Mouse (Mus musculus) liver, embryonic 11.5 days (tissue): ENCODE measurements around the gene Lrrc26. TPM values are rescaled to one million over a fixed set of nuclear protein-coding genes. Genes with fewer than 3 reads are reported as not detected.

Source experiments
- ATAC-seq: fragments of 200-750 bp; cut with Nextera tagmentation; replicated peaks from 2 replicates; pipeline ENCODE4 v1.8.0; 2017; ENCODE audit warnings: moderate number of reproducible peaks, mild to moderate bottlenecking, moderate TSS enrichment, moderate library complexity; ENCODE audit not compliant: low FRiP score
- DNase-seq: peaks from one replicate; pipeline ENCODE4 v3.0.0-alpha.2; 2017; ENCODE audit warnings: low spot score
- H3K27ac ChIP-seq: fragments of 300-500 bp; sonication (generic); 2 replicates; pipeline ENCODE4 v1.5.1; 2014; ENCODE audit warnings: mild to moderate bottlenecking, low read depth, low read length, control low read depth
- H3K27me3 ChIP-seq: fragments of 300-500 bp; sonication (generic); replicated peaks from 2 replicates; pipeline ENCODE4 v1.6.1; 2014; ENCODE audit warnings: low read length, mixed read lengths; ENCODE audit not compliant: control insufficient read depth, insufficient read depth
- H3K36me3 ChIP-seq: fragments of 300-500 bp; sonication (generic); 2 replicates; pipeline ENCODE4 v1.6.1; 2014; ENCODE audit warnings: mild to moderate bottlenecking, low read length, moderate library complexity, mixed read lengths; ENCODE audit not compliant: control insufficient read depth, insufficient read depth
- H3K4me1 ChIP-seq: fragments of 300-500 bp; sonication (generic); replicated peaks from 2 replicates; pipeline ENCODE4 v1.6.1; 2014; ENCODE audit warnings: low read length, mixed read lengths; ENCODE audit not compliant: control insufficient read depth, insufficient read depth
- H3K4me2 ChIP-seq: fragments of 300-500 bp; sonication (generic); 2 replicates; pipeline ENCODE4 v1.6.1; 2014; ENCODE audit warnings: mild to moderate bottlenecking, control low read depth, moderate library complexity
- H3K4me3 ChIP-seq: fragments of 300-500 bp; sonication (generic); 2 replicates; pipeline ENCODE4 v1.5.1; 2014; ENCODE audit warnings: low read depth, low read length, control low read depth
- H3K9ac ChIP-seq: fragments of 300-500 bp; sonication (generic); 2 replicates; pipeline ENCODE4 v1.6.1; 2014; ENCODE audit warnings: low read depth, low read length, control low read depth
- H3K9me3 ChIP-seq: fragments of 300-500 bp; sonication (generic); 2 replicates; pipeline ENCODE4 v1.6.1; 2016; ENCODE audit warnings: low read length, inconsistent platforms, mixed read lengths; ENCODE audit not compliant: control insufficient read depth
- WGBS: fragments of 180-500 bp; shearing (Covaris S2); extraction: QIAGEN DNeasy Blood & Tissue Kit; methylation state at CpG from one replicate; pipeline ENCODE4 v1.1.7; 2014; 5-methylcytosine and 5-hydroxymethylcytosine counted together
- polyA plus RNA-seq: library from polyadenylated mRNA; unstranded; fragments of >200 nt; fragmentation: Nextera tagmentation; extraction: Ambion mirVana; gene quantifications from 2 replicates; pipeline ENCODE4 v1.2.1, GENCODE M21; 2014

Gene Lrrc26
- not detected in 2 replicates for polyA plus RNA-seq

DNA sequence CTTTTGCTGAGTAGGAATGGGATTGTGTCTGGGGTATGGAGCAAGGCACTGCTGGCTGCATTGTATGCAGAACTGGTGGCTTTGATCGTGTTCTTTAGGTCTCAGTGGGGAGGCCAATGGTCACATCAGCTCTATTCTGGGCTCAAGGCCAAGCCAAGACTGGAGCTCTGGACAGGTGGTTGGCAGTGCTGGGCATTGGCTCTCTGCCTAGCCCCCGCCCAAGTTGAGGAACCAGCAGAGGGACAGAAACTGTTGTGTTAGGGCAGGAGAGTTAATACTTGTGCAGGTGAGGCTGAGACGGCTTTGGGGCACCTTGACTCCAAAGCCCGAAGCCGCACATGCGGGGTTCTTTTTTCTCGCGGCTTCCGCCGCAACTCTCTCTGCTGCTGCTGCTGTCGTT lies at the start of gene Lrrc26:
Gene Lrrc26, plus strand, starts transcription at position 265 of the 400 bp plus-strand sequence.
- Histone ChIP-seq H3K4me3 (peak within 1 kb of the TSS; percentile 20; the same call in 1 of the 2 replicates), H3K27me3 (peaks cover 69% of the 10 kb centered on the region), H3K4me2 (peak within 1 kb of the TSS; percentile 20; the same call in 1 of the 2 replicates), H3K9me3 (no peaks in the 10 kb centered on the region), H3K4me1 (peaks cover 28% of the 10 kb centered on the region), H3K9ac (no peak within 1 kb of the TSS), H3K27ac (no peak within 1 kb of the TSS), H3K36me3 (peaks cover 9% of the 10 kb centered on the region)
- DNase-seq = no peak
- 13% methylated on average over 11 of the region's 11 CpGs for WGBS
- ATAC-seq = no peak

DNA sequence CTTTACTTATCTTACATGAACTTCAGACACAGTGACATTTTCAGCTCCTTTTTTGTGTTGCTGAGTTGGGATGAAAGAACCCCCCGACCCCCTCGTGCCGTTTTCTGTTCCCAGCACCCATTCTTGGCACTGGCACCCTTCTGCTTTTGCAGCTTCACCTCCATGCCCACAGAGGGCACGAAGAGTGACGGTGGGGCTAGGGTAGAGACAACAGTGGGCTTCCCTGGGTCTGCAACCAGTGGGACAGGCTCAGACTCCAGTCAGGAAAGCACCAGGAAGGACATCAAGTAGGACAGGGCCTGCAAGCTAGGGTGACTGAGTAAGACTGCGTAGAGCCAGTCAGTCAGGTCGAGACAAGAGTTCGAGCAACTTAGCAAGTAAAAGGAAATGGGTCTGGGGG lies 49.4 kb upstream of the Lrrc26 start:
- peak overlapping the region; percentile 78 for H3K4me2 ChIP-seq
- H3K4me1 ChIP-seq = peaks cover 28% of the 10 kb centered on the region
- no peaks in the 10 kb centered on the region for H3K36me3 ChIP-seq
- H3K4me3 ChIP-seq = peak overlapping the region; percentile 49
- H3K27ac ChIP-seq = peak overlapping the region; percentile 57
- H3K27me3 ChIP-seq = peaks cover 23% of the 10 kb centered on the region
- H3K9me3 ChIP-seq = no peaks in the 10 kb centered on the region
- H3K9ac ChIP-seq = peak overlapping the region; percentile 51
- no peak for ATAC-seq
- 56% methylated on average over 8 of the region's 8 CpGs for WGBS
- DNase-seq = no peak

DNA sequence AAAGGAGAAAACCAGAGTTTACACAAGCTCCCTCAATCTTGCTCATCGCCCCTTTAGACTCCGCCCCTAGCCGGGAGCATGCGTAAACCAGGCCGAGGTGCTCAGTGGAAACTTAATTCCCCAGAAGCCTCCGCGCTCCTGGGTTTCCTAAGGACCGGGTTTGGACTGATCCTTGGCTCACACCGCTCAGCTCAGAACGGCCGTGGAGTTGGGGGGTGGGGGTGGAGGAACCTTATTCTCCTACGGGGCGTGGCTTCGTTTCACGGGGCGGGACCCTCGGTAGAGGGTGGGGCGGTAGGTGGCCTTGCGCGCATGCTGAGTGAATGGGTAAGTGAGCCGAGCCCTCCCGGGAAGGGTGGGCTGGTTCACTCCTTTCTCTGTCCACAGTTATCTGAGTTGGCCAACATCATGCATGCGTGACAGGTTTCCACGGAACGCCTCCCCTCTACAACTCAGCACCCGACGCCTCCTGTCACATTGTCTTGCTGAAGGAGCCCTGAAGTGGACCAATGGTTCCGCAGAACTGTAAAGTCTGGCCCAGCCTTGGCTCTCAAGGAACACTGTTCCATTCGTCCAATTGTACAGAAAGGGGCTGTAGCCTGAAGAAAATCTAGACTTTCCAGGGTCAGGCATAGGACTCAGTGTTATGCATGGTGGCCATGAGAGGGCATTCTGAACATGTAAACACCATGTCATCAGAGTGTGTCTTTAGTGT lies 48.8 kb upstream of the Lrrc26 start:
- Histone ChIP-seq H3K27ac (peak overlapping the region; percentile 57), H3K9me3 (no peaks in the 10 kb centered on the region), H3K27me3 (peaks cover 23% of the 10 kb centered on the region), H3K36me3 (no peaks in the 10 kb centered on the region), H3K4me2 (peak overlapping the region; percentile 78), H3K4me1 (peaks cover 28% of the 10 kb centered on the region), H3K9ac (peak overlapping the region; percentile 51), H3K4me3 (peak overlapping the region; percentile 49)
- WGBS = 2% methylated on average over 29 of the region's 29 CpGs
- ATAC-seq (peak; percentile 86), DNase-seq (peak; percentile 81)

DNA sequence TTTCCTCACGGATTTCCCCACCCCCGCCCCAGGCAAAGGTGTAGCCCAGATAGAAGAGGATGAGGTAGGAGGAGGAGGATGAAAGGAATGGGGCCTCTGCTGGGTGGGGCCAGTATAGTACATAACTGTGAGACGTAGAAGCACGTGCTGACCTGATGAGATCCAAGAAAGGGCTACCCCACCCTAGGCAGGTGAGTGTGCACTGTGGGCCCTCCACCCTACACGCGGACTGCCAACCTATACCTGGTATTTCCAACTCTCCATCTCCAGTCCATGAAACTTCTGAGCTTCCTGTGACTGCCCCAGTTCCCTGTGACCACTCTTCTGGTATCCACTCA lies 48.3 kb upstream of the Lrrc26 start:
- peaks cover 23% of the 10 kb centered on the region for H3K4me1 ChIP-seq
- peak overlapping the region; percentile 49 for H3K4me3 ChIP-seq
- 21% methylated on average over 6 of the region's 6 CpGs for WGBS
- DNase-seq = no peak
- H3K9me3 ChIP-seq = no peaks in the 10 kb centered on the region
- H3K27ac ChIP-seq = no peak overlapping the region
- ATAC-seq = peak; percentile 14
- peak overlapping the region; percentile 78 for H3K4me2 ChIP-seq
- peaks cover 4% of the 10 kb centered on the region; the same call in 1 of the 2 replicates for H3K36me3 ChIP-seq
- H3K27me3 ChIP-seq = peaks cover 23% of the 10 kb centered on the region
- H3K9ac ChIP-seq = 0 out of 2 replicates have a peak overlapping the region, but pooled peaks have one; percentile 23

DNA sequence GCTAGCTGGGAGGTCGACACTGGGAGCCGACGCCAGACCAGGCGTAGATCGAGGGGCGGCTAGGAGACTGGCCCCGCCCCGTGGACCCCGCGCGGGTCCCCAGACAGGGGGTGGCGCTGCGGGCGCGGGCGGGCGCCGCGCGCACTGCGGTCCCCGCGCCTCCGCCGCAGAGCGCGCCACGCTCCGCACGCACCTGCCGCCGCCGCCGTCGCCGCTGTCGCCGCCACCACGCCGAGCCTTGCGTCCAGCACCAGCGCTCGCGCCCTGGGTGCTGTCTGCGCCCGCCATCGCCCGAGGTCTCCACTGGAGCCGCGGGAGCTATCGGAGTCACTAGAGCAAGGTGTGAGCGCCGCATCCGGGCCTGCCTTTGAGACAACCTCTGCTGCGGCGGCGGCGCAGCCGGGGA lies 47.6 kb upstream of the Lrrc26 start, which contains the start of the genes Rnf208 and Cysrt1:
Gene Rnf208, plus strand, starts transcription at position 155 of the 406 bp plus-strand sequence.
Gene Cysrt1, minus strand, starts transcription at position 352 of the 406 bp plus-strand sequence.
- H3K27me3 ChIP-seq = peaks cover 23% of the 10 kb centered on the region
- ATAC-seq (no peak), DNase-seq (no peak)
- 0% methylated on average over 58 of the region's 59 CpGs for WGBS
- H3K4me2 ChIP-seq = peak within 1 kb of the TSS; percentile 78
- peaks cover 18% of the 10 kb centered on the region for H3K4me1 ChIP-seq
- peak within 1 kb of the TSS; percentile 51 for H3K9ac ChIP-seq
- peaks cover 6% of the 10 kb centered on the region; the same call in 1 of the 2 replicates for H3K36me3 ChIP-seq
- no peaks in the 10 kb centered on the region for H3K9me3 ChIP-seq
- peak within 1 kb of the TSS; percentile 49 for H3K4me3 ChIP-seq
- peak within 1 kb of the TSS; percentile 57; the same call in 1 of the 2 replicates for H3K27ac ChIP-seq

DNA sequence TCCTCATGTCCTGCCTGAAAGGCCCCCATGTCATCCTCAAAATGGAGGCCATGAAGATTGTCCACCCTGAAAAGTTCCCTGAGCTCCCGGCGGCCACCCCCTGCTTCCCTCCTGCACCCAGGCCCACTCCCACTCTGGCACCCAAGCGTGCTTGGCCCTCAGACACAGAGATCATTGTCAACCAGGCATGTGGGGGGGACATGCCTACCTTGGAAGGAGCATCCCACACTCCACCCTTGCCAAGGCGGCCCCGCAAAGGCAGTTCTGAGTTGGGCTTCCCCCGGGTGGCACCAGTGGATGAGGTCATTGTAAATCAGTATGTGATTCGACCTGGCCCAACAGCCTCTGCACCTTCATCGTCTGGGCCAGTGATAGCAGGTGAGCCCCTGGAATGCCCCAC lies 46.4 kb upstream of the Lrrc26 start:
- Histone ChIP-seq H3K9me3 (no peaks in the 10 kb centered on the region), H3K4me2 (no peak overlapping the region), H3K27ac (no peak overlapping the region), H3K36me3 (peaks cover 12% of the 10 kb centered on the region), H3K4me3 (no peak overlapping the region), H3K4me1 (peaks cover 18% of the 10 kb centered on the region), H3K27me3 (peaks cover 23% of the 10 kb centered on the region), H3K9ac (no peak overlapping the region)
- ATAC-seq = no peak
- no peak for DNase-seq
- 79% methylated on average over 8 of the region's 8 CpGs for WGBS

DNA sequence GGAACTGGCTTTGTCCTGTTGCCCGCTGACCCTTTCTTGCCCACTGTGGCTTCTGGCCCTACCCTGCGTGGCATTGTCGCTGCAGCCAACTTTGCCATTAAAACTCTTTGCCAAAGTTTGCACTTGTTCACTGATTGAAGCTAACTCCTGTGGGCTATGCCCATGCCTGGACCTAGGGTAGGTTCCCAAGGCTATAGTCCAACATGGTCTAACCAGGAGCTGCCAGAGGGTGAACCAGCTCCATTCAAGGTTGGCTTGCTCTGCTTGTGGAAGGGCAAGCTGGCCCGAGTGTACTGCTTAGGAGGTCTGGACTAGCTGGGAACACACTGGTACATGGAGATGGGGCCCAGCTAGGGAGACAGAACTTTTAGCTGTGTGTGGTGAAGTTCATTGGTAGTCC lies 45.6 kb upstream of the Lrrc26 start:
- H3K36me3 ChIP-seq = peaks cover 15% of the 10 kb centered on the region
- H3K27me3 ChIP-seq = peaks cover 23% of the 10 kb centered on the region
- H3K27ac ChIP-seq = no peak overlapping the region
- no peaks in the 10 kb centered on the region for H3K9me3 ChIP-seq
- no peak overlapping the region for H3K4me2 ChIP-seq
- H3K9ac ChIP-seq = no peak overlapping the region
- peaks cover 18% of the 10 kb centered on the region for H3K4me1 ChIP-seq
- DNase-seq (no peak), ATAC-seq (no peak)
- H3K4me3 ChIP-seq = no peak overlapping the region
- 81% methylated on average over 4 of the region's 4 CpGs for WGBS

DNA sequence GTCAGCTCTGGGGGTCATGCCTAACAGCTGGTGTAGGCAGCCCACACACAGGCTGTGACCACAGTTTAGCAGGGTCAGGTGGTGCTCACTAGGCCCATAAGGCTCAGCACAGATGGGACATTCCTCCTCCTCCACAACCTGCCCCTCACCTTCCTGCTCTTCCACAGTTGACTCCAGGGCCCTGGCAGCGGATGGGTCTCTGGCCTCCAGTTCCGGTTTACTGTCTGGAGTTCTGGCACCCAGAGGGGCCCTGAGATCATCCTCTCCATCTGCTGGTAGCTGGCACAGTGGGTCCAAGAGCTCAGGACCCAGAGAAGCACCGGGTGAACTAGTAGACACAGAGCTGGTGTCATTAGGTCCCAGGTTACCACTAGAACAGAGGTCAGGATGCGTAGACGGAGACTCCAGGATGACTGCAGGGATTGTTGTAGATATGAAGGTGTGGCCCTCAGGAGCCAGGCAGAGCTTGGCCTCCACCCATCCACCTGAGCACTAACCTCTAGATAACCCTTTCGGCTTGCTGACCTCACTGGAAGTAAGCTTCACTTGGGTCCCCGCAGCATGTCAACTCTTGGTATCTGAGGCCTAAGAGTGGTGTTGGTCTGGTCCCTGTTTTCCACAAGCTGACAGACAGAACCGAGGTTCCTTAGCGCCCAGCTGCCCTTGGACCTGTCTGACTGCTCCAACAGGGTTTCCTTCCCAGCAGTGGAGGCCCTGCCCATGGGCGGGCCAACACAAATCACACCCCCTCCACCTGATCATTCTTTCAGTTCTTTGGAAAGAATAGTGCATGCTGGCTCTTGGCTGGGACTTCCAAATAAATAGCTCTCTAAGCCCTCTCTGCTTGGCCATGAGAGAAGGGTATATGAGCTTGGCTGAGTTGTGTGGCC lies 43.3 kb upstream of the Lrrc26 start, which contains the start of gene AL732309.1:
Gene AL732309.1, minus strand, starts transcription at position 681 of the 890 bp plus-strand sequence.
- 88% methylated on average over 10 of the region's 10 CpGs for WGBS
- no peak within 1 kb of the TSS for H3K4me3 ChIP-seq
- ATAC-seq (no peak), DNase-seq (no peak)
- no peak within 1 kb of the TSS for H3K9ac ChIP-seq
- no peak within 1 kb of the TSS for H3K4me2 ChIP-seq
- no peak within 1 kb of the TSS for H3K27ac ChIP-seq
- peaks cover 10% of the 10 kb centered on the region for H3K4me1 ChIP-seq
- H3K36me3 ChIP-seq = peaks cover 27% of the 10 kb centered on the region
- no peaks in the 10 kb centered on the region for H3K9me3 ChIP-seq
- peaks cover 21% of the 10 kb centered on the region for H3K27me3 ChIP-seq
